Mouse (Mus musculus) ES-E14 (cell line): Measurements from ENCODE around the gene Dph2. TPM values are rescaled to one million over a fixed set of nuclear protein-coding genes. Genes with fewer than 3 reads are reported as not detected.

Experiments
- DNase-seq: peaks from one replicate; pipeline ENCODE4 v3.0.0-alpha.2; 2013; ENCODE audit warnings: low read depth, low spot score
- H3K27ac ChIP-seq: 2 replicates; pipeline ENCODE4 v1.5.1; 2012; ENCODE audit warnings: low read depth, mild to moderate bottlenecking, low read length, moderate library complexity, mixed read lengths; ENCODE audit not compliant: poor library complexity, insufficient read depth, severe bottlenecking
- H3K36me3 ChIP-seq: 2 replicates; pipeline ENCODE4 v1.6.1; 2012; ENCODE audit warnings: mild to moderate bottlenecking, low read length, moderate library complexity, mixed read lengths; ENCODE audit not compliant: control insufficient read depth, poor library complexity, insufficient read depth, severe bottlenecking
- H3K4me1 ChIP-seq, 2 experiments: fragments of 150-350 bp in 1 of 2; sonication (generic) in 1 of 2; 2 replicates each; pipeline ENCODE4 v1.6.1; 2012; ENCODE audit warnings: low read length in 2 of 2, mild to moderate bottlenecking in 1 of 2, mixed read lengths in 1 of 2; ENCODE audit not compliant: control insufficient read depth in 2 of 2, insufficient read depth in 2 of 2, poor library complexity in 1 of 2
- H3K4me3 ChIP-seq, 2 experiments: fragments of 150-350 bp in 1 of 2; sonication (generic) in 1 of 2; 2 replicates each; pipeline ENCODE4 v1.5.1; 2012; ENCODE audit warnings: low read length in 2 of 2, low read depth in 1 of 2, mild to moderate bottlenecking in 1 of 2, mixed read lengths in 1 of 2; ENCODE audit not compliant: insufficient read depth in 1 of 2, poor library complexity in 1 of 2, severe bottlenecking in 1 of 2
- H3K9ac ChIP-seq: 2 replicates; pipeline ENCODE4 v1.6.1; 2012; ENCODE audit warnings: low read depth, mild to moderate bottlenecking, low read length, mixed read lengths; ENCODE audit not compliant: poor library complexity, insufficient read depth, severe bottlenecking
- H3K9me3 ChIP-seq: fragments of 150-350 bp; sonication (generic); 2 replicates; pipeline ENCODE4 v1.6.1; 2012; ENCODE audit warnings: low read depth, mild to moderate bottlenecking, low read length; ENCODE audit not compliant: control insufficient read depth, insufficient read depth
- CHD2 ChIP-seq: IDR thresholded peaks from 2 replicates; pipeline ENCODE4 v1.6.1; 2014; ENCODE audit warnings: mild to moderate bottlenecking, low read depth, low read length, inconsistent platforms
- HCFC1 ChIP-seq: IDR thresholded peaks from 2 replicates; pipeline ENCODE4 v1.6.1; 2012; ENCODE audit warnings: low read length, inconsistent platforms, borderline replicate concordance; ENCODE audit not compliant: insufficient read depth
- MAFK ChIP-seq: IDR thresholded peaks from 2 replicates; pipeline ENCODE4 v1.6.1; 2014; ENCODE audit warnings: mild to moderate bottlenecking, low read depth, low read length, inconsistent platforms; ENCODE audit not compliant: insufficient read depth
- ZC3H11A ChIP-seq: IDR thresholded peaks from 2 replicates; pipeline ENCODE4 v1.6.1; 2012; ENCODE audit warnings: low read depth, mild to moderate bottlenecking, inconsistent platforms, low read length, borderline replicate concordance
- ZNF384 ChIP-seq: IDR thresholded peaks from 2 replicates; pipeline ENCODE4 v1.6.1; 2012; ENCODE audit warnings: low read depth, low read length, inconsistent platforms
- in situ Hi-C, 2 experiments: fragments of 600-800 bp; cut with MboI; formaldehyde crosslinking; loops; one replicate each; pipeline ENCODE4 v1.15.1; 2025; ENCODE audit warnings: low sequenced_read_pairs in 2 of 2, inconsistent platforms in 1 of 2; ENCODE audit not compliant: unreplicated experiment in 2 of 2
- total RNA-seq: library from RNA; depleted of rRNA; stranded (reverse); fragments of 300-350 nt; gene quantifications from 2 replicates; pipeline ENCODE4 v1.2.3, GENCODE M21; 2012

Dph2 gene
- total RNA-seq, 1 experiment, result 25.1 TPM

DNA sequence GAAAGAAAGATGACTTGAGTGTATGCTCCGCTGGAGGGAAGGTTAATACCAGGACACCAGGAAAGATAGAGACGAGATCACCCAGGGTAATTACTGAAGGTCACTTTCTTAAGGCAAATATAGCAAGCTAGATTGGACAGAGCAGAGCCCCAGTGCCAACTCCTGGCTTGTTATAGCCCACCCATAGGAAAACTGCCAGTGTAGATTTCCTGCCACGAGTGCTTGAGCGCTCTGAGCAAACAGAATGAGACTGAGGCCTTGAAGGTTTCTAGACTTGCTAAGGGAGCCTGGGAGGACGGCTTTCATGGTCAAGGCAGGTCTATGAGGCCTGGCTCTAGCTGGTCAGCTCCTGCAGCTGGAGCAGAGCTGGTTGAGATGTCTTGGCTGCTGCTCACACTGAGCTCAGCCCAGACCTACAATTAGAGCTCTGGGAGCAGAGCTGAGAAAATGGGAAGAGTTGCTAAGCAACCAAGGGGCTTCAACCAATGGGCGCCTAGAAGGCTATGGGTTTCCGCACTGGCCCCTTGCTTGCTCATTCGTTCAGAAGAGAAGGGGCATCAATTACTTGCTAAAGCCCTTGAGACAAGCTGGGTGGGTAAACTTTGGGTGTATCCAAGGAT, 17.1 kb upstream of the Dph2 start:
- TF ChIP-seq ZC3H11A (no peak), CHD2 (no peak), HCFC1 (no peak), MAFK (no peak), ZNF384 (no peak)
- H3K36me3 ChIP-seq, result peaks cover 32% of the 10 kb centered on the region
- no peaks in the 10 kb centered on the region for H3K9me3 ChIP-seq
- no peak overlapping the region for H3K4me3 ChIP-seq
- DNase-seq, result no peak
- in situ Hi-C loops, result no loop called here
- H3K9ac ChIP-seq, result no peak overlapping the region
- H3K4me1 ChIP-seq, result peaks cover 0 to 9% of the 10 kb centered on the region in 2 experiments; a peak in 2 of 4 replicates
- H3K27ac ChIP-seq, result no peak overlapping the region

DNA sequence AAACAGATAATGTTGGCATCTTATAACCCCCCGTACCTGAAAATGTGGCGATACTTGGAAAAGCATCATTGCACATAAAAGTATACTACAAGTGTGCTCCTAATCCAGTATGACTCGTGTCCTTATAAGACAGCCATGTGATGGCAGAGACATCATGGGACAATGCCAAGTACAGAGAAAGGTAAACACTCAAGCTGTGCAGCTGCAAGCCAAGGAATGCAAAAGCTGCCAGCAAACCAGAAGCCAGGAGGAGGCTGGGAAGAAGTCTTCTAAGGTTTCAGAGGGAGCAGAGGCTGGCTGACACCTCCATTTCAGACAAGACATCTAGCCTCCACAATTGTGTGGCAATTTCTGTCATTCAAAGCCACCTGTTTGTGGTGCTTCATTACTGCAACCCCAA, 14.4 kb upstream of the Dph2 start:
- H3K9me3 ChIP-seq, result no peaks in the 10 kb centered on the region
- H3K4me3 ChIP-seq, result no peak overlapping the region
- H3K4me1 ChIP-seq, result no peaks in the 10 kb centered on the region
- in situ Hi-C loops, result no loop called here
- H3K27ac ChIP-seq, result no peak overlapping the region
- no peak overlapping the region for H3K9ac ChIP-seq
- TF ChIP-seq CHD2 (no peak), MAFK (no peak), ZNF384 (no peak), HCFC1 (no peak), ZC3H11A (no peak)
- H3K36me3 ChIP-seq, result peaks cover 49% of the 10 kb centered on the region
- DNase-seq, result no peak

DNA sequence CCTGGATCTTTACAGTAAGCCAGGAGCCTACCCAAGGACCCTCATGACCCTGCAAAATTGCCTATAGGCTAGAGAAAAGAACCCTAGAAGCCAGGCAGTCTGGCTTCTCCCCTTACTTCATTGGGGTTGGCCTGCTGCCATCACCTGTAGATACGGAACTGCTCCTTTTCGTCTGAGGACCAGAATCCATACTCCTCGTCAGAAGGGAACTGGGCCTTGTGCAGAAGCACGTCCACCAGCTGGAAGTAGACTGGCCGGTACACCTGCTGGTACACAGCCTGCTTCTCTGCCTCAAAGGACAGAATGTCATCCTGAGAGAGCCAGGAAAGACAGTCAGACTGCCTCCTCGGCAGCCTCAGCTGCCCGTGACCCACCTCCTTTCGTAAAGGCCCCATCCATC, 12.9 kb upstream of the Dph2 start:
- in situ Hi-C loops, result no loop called here
- Histone ChIP-seq H3K4me1 (no peaks in the 10 kb centered on the region), H3K4me3 (no peak overlapping the region), H3K9ac (no peak overlapping the region), H3K27ac (no peak overlapping the region), H3K36me3 (peaks cover 60% of the 10 kb centered on the region), H3K9me3 (no peaks in the 10 kb centered on the region)
- no peak for TF ChIP-seq ZNF384
- no peak for TF ChIP-seq CHD2
- no peak for DNase-seq

GRCm38 (mm10) chr4:117904094-117904493, 12.3 kb upstream of the Dph2 start:
- H3K27ac ChIP-seq, result no peak overlapping the region
- H3K9me3 ChIP-seq, result no peaks in the 10 kb centered on the region
- H3K4me1 ChIP-seq, result no peaks in the 10 kb centered on the region
- no peak overlapping the region for H3K4me3 ChIP-seq
- H3K9ac ChIP-seq, result no peak overlapping the region
- TF ChIP-seq ZNF384, result no peak
- TF ChIP-seq CHD2, result no peak
- no peak for TF ChIP-seq ZC3H11A
- TF ChIP-seq MAFK, result no peak
- TF ChIP-seq HCFC1, result no peak
- no peak for DNase-seq
- in situ Hi-C loops, result no loop called here
- H3K36me3 ChIP-seq, result peaks cover 66% of the 10 kb centered on the region

DNA sequence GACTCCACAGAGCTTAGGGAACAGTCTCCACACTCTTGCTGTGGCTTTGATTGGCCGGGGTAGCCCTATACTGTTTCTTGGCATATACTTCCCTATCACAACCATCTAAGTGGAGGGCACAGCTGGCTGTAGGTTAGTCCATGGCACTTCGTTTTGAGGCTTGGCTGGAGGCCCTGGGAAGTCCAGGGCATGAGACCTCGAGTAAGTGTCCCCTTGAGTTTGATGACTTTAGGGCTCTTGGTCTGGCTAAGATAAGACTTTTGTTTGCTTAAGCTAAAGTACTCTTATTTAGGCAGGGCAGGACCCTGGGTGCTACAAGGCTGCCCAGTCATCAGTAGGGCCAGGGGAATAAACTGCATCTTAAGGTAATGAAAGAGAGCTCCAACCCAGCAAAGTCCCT, 6.3 kb upstream of the Dph2 start:
- H3K4me3 ChIP-seq, result no peak overlapping the region
- no peak for DNase-seq
- in situ Hi-C loops, result no loop called here
- H3K27ac ChIP-seq, result no peak overlapping the region
- H3K9me3 ChIP-seq, result no peaks in the 10 kb centered on the region
- no peak for TF ChIP-seq MAFK
- TF ChIP-seq ZNF384, result no peak
- TF ChIP-seq CHD2, result no peak
- TF ChIP-seq ZC3H11A, result no peak
- TF ChIP-seq HCFC1, result no peak
- no peak overlapping the region for H3K9ac ChIP-seq
- H3K4me1 ChIP-seq, result no peaks in the 10 kb centered on the region
- H3K36me3 ChIP-seq, result peaks cover 62% of the 10 kb centered on the region
